Comparison of ENCODE assay signal across 9 mouse cellular contexts in genomic region chr2:167294926-167295325, GRCm38 (mm10). TPM values are rescaled to one million over a fixed set of nuclear protein-coding genes. Genes with fewer than 3 reads are reported as not detected.
DNase-seq lines count a peak whose midpoint lies in the region; ATAC-seq and TF ChIP-seq lines count a peak whose summit lies in the region.
"Had no signal": no experiment of that assay in that cellular context is flagged by ENCODE, and none has a peak within 500 bp of the region (broad histone marks: within the 10 kb centered on the region; RNA-seq: fewer than 3 reads in every experiment).

No protein-coding gene starts in this region.

- TF ChIP-seq CTCF in cerebellum, adult 2 months (IDR thresholded peaks at IDR 0.05; ENCODE audit: borderline replicate concordance, insufficient read depth, low read depth, low read length): no peak

- no peak overlapping the region for H3K27ac ChIP-seq in cerebellum, adult 2 months (ENCODE audit: insufficient read depth, low read length)
- no peak overlapping the region for H3K27ac ChIP-seq in embryonic facial prominence, embryonic 12.5 days
- H3K27ac ChIP-seq in intestine, embryonic 15.5 days: no peak overlapping the region
- 0 out of 2 replicates have a peak overlapping the region, but pooled peaks have one; percentile 22 for H3K27ac ChIP-seq in midbrain, embryonic 14.5 days (replicated peaks; ENCODE audit: low read depth, low read length)

- TF ChIP-seq POLR2A in cerebellum, adult 2 months (IDR thresholded peaks at IDR 0.05; ENCODE audit: borderline replicate concordance, insufficient read depth, low read length): no peak

- no peaks in the 10 kb centered on the region for H3K9me3 ChIP-seq in embryonic facial prominence, embryonic 12.5 days
- H3K9me3 ChIP-seq in intestine, embryonic 15.5 days: no peaks in the 10 kb centered on the region
- H3K9me3 ChIP-seq in midbrain, embryonic 14.5 days (ENCODE audit: control insufficient read depth, low read length): no peaks in the 10 kb centered on the region

- H3K36me3 ChIP-seq in embryonic facial prominence, embryonic 12.5 days: no peaks in the 10 kb centered on the region
- no peaks in the 10 kb centered on the region for H3K36me3 ChIP-seq in intestine, embryonic 15.5 days
- H3K36me3 ChIP-seq in midbrain, embryonic 14.5 days (ENCODE audit: control insufficient read depth, insufficient read depth, low read length): no peaks in the 10 kb centered on the region

- H3K4me2 ChIP-seq in embryonic facial prominence, embryonic 12.5 days (replicated peaks): peak overlapping the region; percentile 13; the same call in 1 of the 2 replicates
- peak overlapping the region; percentile 31; the same call in 1 of the 2 replicates for H3K4me2 ChIP-seq in intestine, embryonic 15.5 days (replicated peaks)
- H3K4me2 ChIP-seq in midbrain, embryonic 14.5 days (ENCODE audit: low read length): peak overlapping the region; percentile 7; the same call in 1 of the 2 replicates

- WGBS in cerebellum, adult 2 months: 67% methylated on average over 15 of the region's 15 CpGs
- 59% methylated on average over 15 of the region's 15 CpGs for WGBS in embryonic facial prominence, embryonic 12.5 days
- WGBS in intestine, embryonic 15.5 days: 52% methylated on average over 15 of the region's 15 CpGs
- 60% methylated on average over 15 of the region's 15 CpGs for WGBS in midbrain, embryonic 14.5 days

- H3K4me3 ChIP-seq in cerebellum, adult 2 months (replicated peaks; ENCODE audit: insufficient read depth, low read depth, low read length): no peak overlapping the region
- H3K4me3 ChIP-seq in embryonic facial prominence, embryonic 12.5 days: no peak overlapping the region
- H3K4me3 ChIP-seq in intestine, embryonic 15.5 days (replicated peaks): no peak overlapping the region
- H3K4me3 ChIP-seq in midbrain, embryonic 14.5 days (replicated peaks; ENCODE audit: low read depth, low read length): no peak overlapping the region

- no peaks in the 10 kb centered on the region for H3K27me3 ChIP-seq in cerebellum, adult 2 months (ENCODE audit: control insufficient read depth, insufficient read depth, low read length)
- no peaks in the 10 kb centered on the region for H3K27me3 ChIP-seq in embryonic facial prominence, embryonic 12.5 days
- no peaks in the 10 kb centered on the region for H3K27me3 ChIP-seq in intestine, embryonic 15.5 days (replicated peaks)
- H3K27me3 ChIP-seq in midbrain, embryonic 14.5 days (ENCODE audit: control insufficient read depth, insufficient read depth, low read length): no peaks in the 10 kb centered on the region

- no peak overlapping the region for H3K9ac ChIP-seq in embryonic facial prominence, embryonic 12.5 days
- H3K9ac ChIP-seq in intestine, embryonic 15.5 days: no peak overlapping the region
- no peak overlapping the region for H3K9ac ChIP-seq in midbrain, embryonic 14.5 days (replicated peaks; ENCODE audit: low read length)

- peaks cover 22% of the 10 kb centered on the region for H3K4me1 ChIP-seq in cerebellum, adult 2 months (ENCODE audit: control insufficient read depth, insufficient read depth, low read length)
- 0 out of 2 replicates have a peak, but pooled peaks cover 9% of the 10 kb centered on the region for H3K4me1 ChIP-seq in embryonic facial prominence, embryonic 12.5 days
- H3K4me1 ChIP-seq in intestine, embryonic 15.5 days (replicated peaks): peaks cover 24% of the 10 kb centered on the region
- H3K4me1 ChIP-seq in midbrain, embryonic 14.5 days (ENCODE audit: control insufficient read depth, insufficient read depth, low read length): 0 out of 2 replicates have a peak, but pooled peaks cover 4% of the 10 kb centered on the region

- no peak for ATAC-seq in embryonic facial prominence, embryonic 12.5 days (ENCODE audit: insufficient number of reproducible peaks, insufficient read depth, low FRiP score, low TSS enrichment)
- ATAC-seq in intestine, embryonic 15.5 days: no peak
- no peak for ATAC-seq in midbrain, embryonic 14.5 days (ENCODE audit: low FRiP score, low TSS enrichment)

- DNase-seq in cerebellum, adult 2 months: peak; percentile 3 to 19
- no peak for DNase-seq in cerebellum, adult 9-10 months
- peak; percentile 2 for DNase-seq in layer of hippocampus, adult 8-10 months (ENCODE audit: low spot score in 2 of 2)
- DNase-seq in layer of hippocampus, postnatal 14 days (ENCODE audit: low spot score in 2 of 2): no peak
- peak; percentile 14 for DNase-seq in midbrain, embryonic 14.5 days
- DNase-seq in urinary bladder, adult 18-20 months (ENCODE audit: low spot score in 2 of 2): no peak

RNA-seq across cellular contexts. Expression of gene B4galt5, which starts 54.1 kb away (rescaled TPM):
- polyA plus RNA-seq in cerebellum, adult 2 months (2012; rRNA removed): 53.5 and 59.4 TPM in 2 replicates
- total RNA-seq in layer of hippocampus, adult 8-10 months (2022): 10 to 100 TPM; 34.6 to 43.0 (median 39.7) TPM
- total RNA-seq in layer of hippocampus, postnatal 14 days (2021): 10 to 100 TPM; 58.8 to 60.5 TPM
- 14.5 and 19.7 TPM in 2 replicates for polyA plus RNA-seq in embryonic facial prominence, embryonic 12.5 days (2016; fragmentation: Nextera tagmentation; extraction: Ambion mirVana)
- 9.6 and 10.8 TPM in 2 replicates for polyA plus RNA-seq in intestine, embryonic 15.5 days (2015; fragmentation: Nextera tagmentation; extraction: Ambion mirVana)
- polyA plus RNA-seq in midbrain, embryonic 14.5 days (2014; fragmentation: Nextera tagmentation; extraction: Ambion mirVana): 16.2 and 20.4 TPM in 2 replicates

RNA-seq across cellular contexts. Expression of gene Ptgis, which starts 54.5 kb away (rescaled TPM):
- polyA plus RNA-seq in cerebellum, adult 2 months (2012; rRNA removed): 1.8 and 2.0 TPM in 2 replicates
- total RNA-seq in layer of hippocampus, adult 8-10 months (2022): 1 to 10 TPM; 1.7 to 2.2 (median 1.7) TPM
- total RNA-seq in layer of hippocampus, postnatal 14 days (2021): 1 to 10 TPM; 1.3 to 2.1 TPM
- polyA plus RNA-seq in embryonic facial prominence, embryonic 12.5 days (2016; fragmentation: Nextera tagmentation; extraction: Ambion mirVana): 17.7 and 19.1 TPM in 2 replicates
- 12.0 and 13.4 TPM in 2 replicates for polyA plus RNA-seq in intestine, embryonic 15.5 days (2015; fragmentation: Nextera tagmentation; extraction: Ambion mirVana)
- 2.2 and 5.3 TPM in 2 replicates for polyA plus RNA-seq in midbrain, embryonic 14.5 days (2014; fragmentation: Nextera tagmentation; extraction: Ambion mirVana)
- total RNA-seq: hematopoietic stem cell, adult 5-6 weeks had no signal

Comparison
In these comparisons a context has a peak if more than half of its experiments do, and no peak if none do; other contexts are left out.
1. DNase-seq: peak in cerebellum, adult 2 months (2 of 2), layer of hippocampus, adult 8-10 months (2 of 2) and midbrain, embryonic 14.5 days (single experiment); none in cerebellum, adult 9-10 months (single experiment), layer of hippocampus, postnatal 14 days (0 of 2) and urinary bladder, adult 18-20 months (0 of 2).
2. Peak in every context shown above with its lines, with median percentiles within 50 percentile points of each other: H3K4me2 ChIP-seq.